Mouse (Mus musculus) adrenal gland, postnatal 4 days (tissue): ENCODE measurements at regions not wholly inside any gene's neighbourhood (a gene's known extent, or its start where the extent isn't known, plus 50 kb on each side); places are given as distances from the start of the nearest gene placed in this dataset.
"Not testable (repeated sequence)": the region's sequence is repeated elsewhere in the genome, so short reads cannot be mapped to it uniquely, and the experiment has no call there.

ENCODE experiments used
- DNase-seq, 2 experiments: peaks; one replicate each; pipeline ENCODE4 v3.0.0; 2021 to 2022; ENCODE audit warnings: low spot score in 2 of 2, mixed read lengths in 2 of 2

DNA sequence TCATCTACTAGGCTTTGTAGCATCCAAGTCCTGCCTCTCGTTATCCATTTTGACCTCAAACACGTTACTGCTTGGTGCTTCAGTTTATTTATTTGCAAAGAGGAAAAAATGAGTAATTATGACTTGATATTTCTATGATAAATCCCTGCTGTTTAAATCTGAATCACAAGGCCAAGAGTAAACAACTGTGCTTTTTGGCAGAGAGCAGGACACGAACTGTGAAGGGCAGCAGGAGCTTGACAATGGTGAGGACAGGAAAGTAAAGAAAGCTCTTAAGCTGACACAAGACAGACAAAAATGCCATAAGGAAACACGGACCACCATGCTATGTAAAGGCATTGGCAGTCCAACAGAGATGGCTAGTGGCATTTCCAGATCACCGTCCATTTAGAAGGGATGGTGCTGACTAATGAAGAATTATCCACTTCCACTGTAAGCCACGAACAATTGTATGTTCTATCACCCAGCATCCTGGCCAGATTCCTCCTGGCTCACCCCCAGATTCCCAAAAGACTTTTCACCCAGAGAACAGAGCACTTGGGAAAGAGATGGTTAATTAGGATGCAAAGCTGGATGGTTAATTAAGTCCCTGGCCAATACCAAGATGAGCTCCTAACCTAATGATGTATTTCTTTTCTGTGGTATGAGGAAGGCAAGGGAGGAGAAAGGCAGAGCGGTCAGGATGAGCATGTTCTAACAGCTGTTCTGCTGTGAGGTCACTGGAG is 476.1 kb upstream of the Cdh5 start:
- DNase-seq = no peak

DNA sequence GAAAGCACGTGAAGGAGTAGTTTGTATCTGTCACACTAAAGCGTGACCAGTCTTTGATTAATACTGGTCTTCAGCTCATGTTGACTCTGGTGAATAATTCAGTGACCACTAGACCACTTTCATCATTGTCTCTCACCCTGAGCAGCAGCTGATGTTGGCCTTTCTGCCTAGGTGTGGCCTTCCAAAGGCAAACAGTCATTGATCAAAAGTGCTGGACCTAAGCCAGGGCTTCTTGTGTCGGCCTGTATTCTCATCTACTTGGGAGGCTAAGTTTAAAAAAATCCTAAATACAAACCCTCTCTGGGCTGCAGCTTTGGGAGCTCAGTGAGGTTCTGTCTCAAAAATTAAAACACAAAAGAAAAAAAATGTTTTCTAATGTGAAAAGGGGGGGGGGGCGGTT is 475.0 kb upstream of the Cdh5 start:
- no peak for DNase-seq

GRCm38 (mm10) chr8:103632543-103632942 is 468.9 kb upstream of the Cdh5 start:
- no peak for DNase-seq

GRCm38 (mm10) chr8:103634951-103635350 is 466.5 kb upstream of the Cdh5 start:
- DNase-seq = no peak

DNA sequence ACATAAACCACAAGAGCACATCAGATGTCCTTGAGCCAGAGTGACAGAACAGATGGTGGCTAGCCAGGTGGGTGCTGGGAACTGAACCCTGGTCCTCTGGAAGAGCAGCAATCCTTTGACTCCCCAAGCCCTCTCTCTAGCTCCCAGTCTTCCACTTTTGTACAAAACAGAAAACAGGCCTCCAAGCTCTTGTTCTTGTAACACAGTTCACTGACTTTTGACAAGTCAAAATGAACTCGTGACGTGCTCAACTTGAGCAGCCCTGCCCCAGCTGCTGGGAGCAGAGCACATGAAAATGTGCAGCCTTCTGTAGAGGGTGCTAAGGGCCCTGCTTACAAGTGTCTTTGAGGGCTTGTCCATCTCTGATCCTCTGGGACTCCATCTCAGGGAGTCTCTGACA is 457.8 kb upstream of the Cdh5 start:
- no peak for DNase-seq

DNA sequence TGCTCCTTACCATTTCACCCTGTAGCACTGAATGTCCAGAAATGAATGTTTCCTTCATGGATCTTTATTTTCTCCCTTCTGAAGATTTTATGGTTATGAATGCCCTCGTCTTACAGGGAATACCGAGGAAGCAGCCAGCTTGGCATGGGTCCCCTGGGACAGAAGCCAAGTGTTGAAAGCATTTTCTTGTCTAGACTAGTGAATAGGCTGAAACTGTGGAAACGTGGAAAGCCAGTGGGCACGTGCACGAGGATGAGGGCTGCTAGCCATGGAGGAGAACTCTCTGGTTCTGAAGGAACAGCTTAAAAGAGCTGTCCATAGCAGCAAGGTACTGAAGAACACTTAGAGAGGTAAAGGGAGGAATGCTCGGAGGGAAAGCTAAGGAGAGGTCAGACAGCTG is 457.3 kb upstream of the Cdh5 start:
- DNase-seq = no peak

- no peak for DNase-seq
Observed at GRCm38 (mm10) chr8:103644845-103645244, 456.6 kb upstream of the Cdh5 start.

GRCm38 (mm10) chr8:103664796-103665195 is 436.6 kb upstream of the Cdh5 start:
- DNase-seq = no peak

DNA sequence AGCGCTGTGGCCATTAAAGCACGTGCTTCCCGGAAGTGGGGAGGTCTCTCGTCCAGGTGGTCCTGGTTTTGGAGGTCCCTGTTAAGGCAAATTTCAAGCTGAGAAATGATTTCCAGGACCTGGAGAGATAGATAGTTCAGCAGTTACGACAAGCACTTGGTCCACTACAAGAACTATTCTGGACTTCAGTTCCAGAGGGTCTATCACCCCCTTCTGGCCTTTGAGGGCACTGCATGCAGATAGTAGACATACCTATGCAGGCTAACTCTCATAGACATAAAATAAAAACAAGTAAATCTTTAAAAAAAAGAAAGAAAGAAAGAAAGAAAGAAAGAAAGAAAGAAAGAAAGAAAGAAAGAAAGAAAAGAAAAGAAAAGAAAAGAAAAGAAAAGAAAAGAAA is 415.2 kb upstream of the Cdh5 start:
- not testable (repeated sequence) for DNase-seq

GRCm38 (mm10) chr8:103690438-103690837 is 411.0 kb upstream of the Cdh5 start:
- no peak for DNase-seq

- DNase-seq = no peak
Observed at GRCm38 (mm10) chr8:103693531-103693930, 407.9 kb upstream of the Cdh5 start.

GRCm38 (mm10) chr8:103694331-103694891 is 407.0 kb upstream of the Cdh5 start:
- no peak for DNase-seq

GRCm38 (mm10) chr8:103699016-103699520 is 402.4 kb upstream of the Cdh5 start:
- DNase-seq = no peak

DNA sequence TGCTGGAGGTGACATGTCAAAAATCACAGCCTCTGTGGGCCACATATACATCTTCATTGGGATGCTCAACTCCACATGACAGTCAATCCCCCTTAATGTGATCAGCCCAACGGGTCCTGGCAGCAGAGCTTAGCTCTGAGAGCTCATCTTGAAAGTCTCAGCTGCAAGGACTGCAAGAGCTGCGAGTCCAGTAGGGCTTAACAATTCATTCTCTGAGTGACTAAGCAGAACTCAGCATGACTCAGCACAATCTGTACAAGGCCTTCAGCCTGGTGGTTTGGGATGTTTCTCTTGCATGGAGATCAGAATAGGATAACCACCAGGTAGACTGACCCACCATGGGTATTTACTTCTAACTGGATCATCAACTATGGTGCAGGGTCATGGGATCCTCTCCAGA is 399.2 kb upstream of the Cdh5 start:
- no peak for DNase-seq

- DNase-seq = no peak
Observed at GRCm38 (mm10) chr8:103706084-103706483, 395.3 kb upstream of the Cdh5 start.

DNA sequence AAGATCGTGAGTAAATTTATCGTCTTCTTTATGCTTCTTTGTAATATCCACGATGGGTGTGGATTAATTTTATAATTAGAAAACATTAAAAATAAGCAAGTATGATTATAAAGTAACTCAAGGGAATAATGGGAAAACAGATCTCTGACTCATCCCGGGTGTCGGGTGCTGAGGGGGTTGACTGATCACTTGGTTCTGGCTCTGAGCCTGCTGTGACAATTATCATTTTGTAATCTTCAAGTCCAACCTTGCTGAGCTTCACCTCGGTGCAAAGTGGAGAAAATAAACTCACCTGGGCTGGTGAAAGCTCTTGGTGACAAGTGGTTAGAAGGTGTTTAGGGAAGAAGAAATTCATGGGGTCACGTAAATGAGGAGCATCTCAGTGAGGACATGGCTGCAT is 390.6 kb upstream of the Cdh5 start:
- DNase-seq = not testable (repeated sequence)

DNA sequence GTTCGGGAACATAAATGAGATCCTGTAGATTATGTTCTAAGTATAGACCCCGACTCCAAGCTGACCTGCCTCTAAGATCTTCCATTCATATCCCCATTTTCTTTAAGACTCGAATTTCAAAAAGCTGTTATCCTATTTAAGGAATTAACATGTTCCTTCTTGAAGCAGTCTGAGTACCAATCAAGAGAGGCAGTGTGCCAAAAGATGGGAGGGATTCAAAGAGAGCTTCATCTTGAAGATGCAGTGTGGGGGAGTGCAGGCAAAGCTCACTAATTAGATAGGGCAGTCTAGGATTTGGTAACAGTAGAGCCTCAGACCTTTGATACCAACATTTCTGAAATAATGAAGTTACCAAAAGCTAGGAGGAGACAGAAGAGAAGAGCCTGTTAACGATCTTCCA is 383.7 kb upstream of the Cdh5 start:
- DNase-seq = no peak

DNA sequence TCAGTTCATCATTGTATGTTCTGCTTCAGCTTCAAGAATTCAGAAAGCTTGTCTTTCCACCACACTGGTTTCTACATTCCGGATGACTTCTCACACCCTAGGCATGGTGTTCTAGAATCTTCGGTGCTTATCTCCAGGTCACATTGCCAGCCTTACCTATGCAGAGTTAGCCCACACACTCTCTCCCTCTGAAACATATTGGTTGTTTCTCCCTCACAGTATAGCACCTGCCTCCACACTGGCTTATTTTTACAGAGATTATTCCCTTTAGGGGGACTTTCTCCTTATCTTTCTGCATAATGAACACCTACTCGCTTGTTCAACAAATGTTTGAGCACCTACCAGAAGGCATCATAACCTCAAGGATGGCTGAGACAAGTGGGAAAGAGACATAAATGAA is 368.0 kb upstream of the Cdh5 start:
- no peak for DNase-seq

DNA sequence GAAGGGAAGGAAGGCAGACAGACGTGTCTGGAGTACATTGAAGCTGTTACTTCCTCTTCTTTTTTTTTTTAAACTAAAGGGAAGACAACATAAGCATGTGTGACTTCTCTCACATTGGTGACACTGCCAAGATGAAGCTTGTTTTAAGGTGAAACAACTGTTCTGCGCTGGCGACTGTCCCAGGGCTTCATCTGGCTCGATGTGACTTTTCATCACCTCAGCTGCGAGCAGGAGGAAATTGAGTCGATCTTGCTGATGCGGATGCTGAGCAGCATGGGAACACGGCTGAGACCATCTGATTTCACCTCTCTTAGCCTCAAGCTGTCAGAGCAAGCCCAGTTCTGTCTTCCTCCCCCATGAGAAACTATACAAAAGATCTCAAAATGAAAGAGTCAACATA is 363.1 kb upstream of the Cdh5 start:
- DNase-seq = no peak

- no peak for DNase-seq
Observed at GRCm38 (mm10) chr8:103741395-103741794, 360.0 kb upstream of the Cdh5 start.

- DNase-seq = no peak
Observed at GRCm38 (mm10) chr8:103748734-103749133, 352.7 kb upstream of the Cdh5 start.

DNA sequence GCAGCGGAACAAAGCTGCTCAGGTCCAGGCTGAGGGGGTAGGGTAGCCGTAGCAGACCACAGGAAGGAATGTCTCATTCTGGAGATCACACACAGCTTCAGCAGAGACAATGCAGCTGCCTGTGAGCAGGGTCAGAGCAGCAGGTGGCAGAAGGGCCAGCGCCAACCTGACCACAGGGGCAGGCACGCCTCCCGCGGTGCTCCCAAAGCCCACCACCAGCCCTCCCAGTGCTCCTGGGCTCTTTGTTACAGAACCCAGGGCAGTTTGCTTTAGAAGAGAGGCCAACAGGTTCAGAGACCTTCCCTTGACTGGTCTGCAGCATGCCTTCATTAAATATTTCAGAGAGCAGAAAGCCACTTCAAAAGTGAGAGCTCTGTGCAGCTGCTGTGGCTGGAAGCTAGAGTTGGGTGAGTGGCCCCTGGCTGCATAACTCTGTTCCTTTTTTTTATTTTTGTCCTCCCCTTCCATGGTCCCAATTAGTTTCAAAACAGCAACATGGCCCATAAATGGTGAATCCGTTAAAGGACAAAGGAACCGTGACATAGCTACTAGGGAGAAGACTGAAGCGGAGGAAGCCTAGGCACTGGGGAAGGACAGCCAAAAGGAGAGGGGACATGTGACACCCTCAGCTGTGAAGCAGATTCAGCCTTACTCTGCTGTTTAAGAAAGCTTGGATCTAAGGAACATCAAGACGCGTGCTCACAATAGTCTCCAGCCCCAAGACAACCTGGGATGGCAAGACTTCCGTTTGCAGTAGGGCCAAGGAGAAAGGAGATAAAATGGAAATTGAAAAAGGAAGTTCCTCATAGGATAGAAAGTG is 350.9 kb upstream of the Cdh5 start:
- DNase-seq = no peak
